11 mouse cellular contexts compared by ENCODE assay signal in genomic region chr3:144425041-144425448, GRCm38 (mm10).
A peak's percentile ranks its signal among the peaks of the same experiment; 100 is the strongest.
DNase-seq lines count a peak whose midpoint lies in the region; ATAC-seq and TF ChIP-seq lines count a peak whose summit lies in the region.
"Had no signal": no experiment of that assay in that cellular context is flagged by ENCODE, and none has a peak within 500 bp of the region (broad histone marks: within the 10 kb centered on the region; RNA-seq: fewer than 3 reads in every experiment).

No protein-coding gene starts in this region.

- no peaks in the 10 kb centered on the region for H3K9me3 ChIP-seq in midbrain, postnatal 0 days (ENCODE audit: low read length)
- no peaks in the 10 kb centered on the region for H3K9me3 ChIP-seq in midbrain, embryonic 10.5 days (replicated peaks)
- no peaks in the 10 kb centered on the region for H3K9me3 ChIP-seq in stomach, embryonic 16.5 days (replicated peaks; ENCODE audit: control insufficient read depth, low read length)

- TF ChIP-seq CTCF in midbrain, postnatal 0 days (IDR thresholded peaks at IDR 0.05): no peak
- TF ChIP-seq CTCF in heart, adult 2 months (IDR thresholded peaks at IDR 0.05): no peak

- no peak overlapping the region for H3K4me3 ChIP-seq in midbrain, postnatal 0 days (ENCODE audit: low read depth, low read length)
- no peak overlapping the region for H3K4me3 ChIP-seq in midbrain, embryonic 10.5 days
- H3K4me3 ChIP-seq in stomach, embryonic 16.5 days (replicated peaks; ENCODE audit: low read length): no peak overlapping the region
- H3K4me3 ChIP-seq in heart, adult 2 months: no peak overlapping the region
- H3K4me3 ChIP-seq: myocyte had no signal

- intact Hi-C loops in heart, adult 2 months (cut with DNase I): no loop called here

- ATAC-seq in midbrain, postnatal 0 days (ENCODE audit: low FRiP score): no peak
- 0 out of 2 replicates have a peak, but pooled peaks have one; percentile 26 for ATAC-seq in stomach, embryonic 16.5 days (ENCODE audit: insufficient read depth, low FRiP score)
- ATAC-seq: activated CD4-positive, CD25-positive, alpha-beta regulatory T cell, adult 4 months had no signal

- no peaks in the 10 kb centered on the region for H3K4me1 ChIP-seq in midbrain, postnatal 0 days (ENCODE audit: insufficient read depth, low read length)
- H3K4me1 ChIP-seq in midbrain, embryonic 10.5 days: peaks cover 27% of the 10 kb centered on the region
- H3K4me1 ChIP-seq in stomach, embryonic 16.5 days (ENCODE audit: control insufficient read depth, insufficient read depth, low read length): no peaks in the 10 kb centered on the region
- no peaks in the 10 kb centered on the region for H3K4me1 ChIP-seq in heart, adult 2 months (ENCODE audit: control insufficient read depth, insufficient read depth, low read length)

- no peak overlapping the region for H3K27ac ChIP-seq in midbrain, postnatal 0 days (ENCODE audit: low read depth, low read length)
- H3K27ac ChIP-seq in midbrain, embryonic 10.5 days (replicated peaks): no peak overlapping the region
- H3K27ac ChIP-seq in stomach, embryonic 16.5 days (ENCODE audit: low read length): no peak overlapping the region
- no peak overlapping the region for H3K27ac ChIP-seq in heart, adult 2 months

- H3K79me2 ChIP-seq in heart, adult 2 months (replicated peaks; ENCODE audit: control insufficient read depth, insufficient read depth, low read length): no peaks in the 10 kb centered on the region

- TF ChIP-seq POLR2A in heart, adult 2 months (IDR thresholded peaks at IDR 0.05; ENCODE audit: insufficient read depth, low read depth, low read length): no peak

- H3K9ac ChIP-seq in midbrain, postnatal 0 days (replicated peaks; ENCODE audit: low read length, poor library complexity, severe bottlenecking): no peak overlapping the region
- H3K9ac ChIP-seq in stomach, embryonic 16.5 days (ENCODE audit: low read length): no peak overlapping the region
- H3K9ac ChIP-seq in heart, adult 2 months (ENCODE audit: low read depth, low read length): no peak overlapping the region

- WGBS in midbrain, postnatal 0 days: 73% methylated on average over 4 of the region's 4 CpGs
- 93% methylated on average over 4 of the region's 4 CpGs for WGBS in midbrain, embryonic 10.5 days
- 75% methylated on average over 4 of the region's 4 CpGs for WGBS in stomach, embryonic 16.5 days
- WGBS in heart, adult 2 months: 78% methylated on average over 4 of the region's 4 CpGs

- no peak for TF ChIP-seq EP300 in heart, adult 2 months (IDR thresholded peaks at IDR 0.05; ENCODE audit: insufficient read depth, low read depth, low read length)

- peak; percentile 20 for DNase-seq in cerebellum, adult 11-12 months
- no peak for DNase-seq in cerebellum, adult 11 months
- DNase-seq in midbrain, postnatal 0 days (ENCODE audit: low spot score): peak; percentile 68
- no peak for DNase-seq in midbrain, embryonic 10.5 days (ENCODE audit: low spot score)
- DNase-seq in layer of hippocampus, postnatal 10 days (ENCODE audit: low spot score in 2 of 2): peak; percentile 58 to 71
- DNase-seq in thymus, postnatal 0 days (ENCODE audit: low spot score): no peak
- no peak for DNase-seq in heart, adult 2 months
- DNase-seq: B cell, adult 2 months had no signal

- H3K4me2 ChIP-seq in midbrain, postnatal 0 days (ENCODE audit: low read depth, low read length, poor library complexity, severe bottlenecking): no peak overlapping the region
- H3K4me2 ChIP-seq in stomach, embryonic 16.5 days (ENCODE audit: low read depth, low read length): no peak overlapping the region

- no peaks in the 10 kb centered on the region for H3K36me3 ChIP-seq in midbrain, postnatal 0 days (ENCODE audit: insufficient read depth, low read length)
- peaks cover 10% of the 10 kb centered on the region; the same call in 1 of the 2 replicates for H3K36me3 ChIP-seq in midbrain, embryonic 10.5 days
- no peaks in the 10 kb centered on the region for H3K36me3 ChIP-seq in stomach, embryonic 16.5 days (ENCODE audit: control insufficient read depth, insufficient read depth, low read length)
- H3K36me3 ChIP-seq in heart, adult 2 months (ENCODE audit: control insufficient read depth, insufficient read depth, low read length): no peaks in the 10 kb centered on the region

- no peaks in the 10 kb centered on the region for H3K27me3 ChIP-seq in midbrain, postnatal 0 days (ENCODE audit: insufficient read depth, low read length)
- H3K27me3 ChIP-seq in midbrain, embryonic 10.5 days (ENCODE audit: low read depth, poor library complexity, severe bottlenecking): no peaks in the 10 kb centered on the region
- no peaks in the 10 kb centered on the region for H3K27me3 ChIP-seq in stomach, embryonic 16.5 days (ENCODE audit: control insufficient read depth, insufficient read depth, low read length)
- H3K27me3 ChIP-seq in heart, adult 2 months (ENCODE audit: control insufficient read depth, insufficient read depth, low read length): no peaks in the 10 kb centered on the region

Comparison
In these comparisons a context has a peak if more than half of its experiments do, and no peak if none do; other contexts are left out.
1. DNase-seq: peak in cerebellum, adult 11-12 months (single experiment), midbrain, postnatal 0 days (single experiment) and layer of hippocampus, postnatal 10 days (2 of 2); none in cerebellum, adult 11 months (single experiment), midbrain, embryonic 10.5 days (single experiment), thymus, postnatal 0 days (single experiment) and heart, adult 2 months (0 of 2).